In genomic region chr15:97373203-97374084, GRCm38 (mm10) we compare ENCODE assay signal across 7 mouse cellular contexts.
A peak's percentile ranks its signal among the peaks of the same experiment; 100 is the strongest.
DNase-seq lines count a peak whose midpoint lies in the region; ATAC-seq and TF ChIP-seq lines count a peak whose summit lies in the region.

No protein-coding gene starts in this region.

- TF ChIP-seq POLR2A in liver, adult 2 months (IDR thresholded peaks at IDR 0.05; ENCODE audit: extremely low read depth, insufficient read depth, low read length): no peak

- peak overlapping the region; percentile 23 for H3K9ac ChIP-seq in liver, adult 2 months (ENCODE audit: low read depth, low read length)
- H3K9ac ChIP-seq in midbrain, postnatal 0 days (replicated peaks; ENCODE audit: low read length, poor library complexity, severe bottlenecking): no peak overlapping the region

- ATAC-seq in G1E (ENCODE audit: extremely low read depth, insufficient number of reproducible peaks, low FRiP score, poor library complexity, severe bottlenecking): peak; percentile 61
- ATAC-seq in midbrain, postnatal 0 days (ENCODE audit: low FRiP score): no peak

- H3K27ac ChIP-seq in liver, adult 2 months (replicated peaks; ENCODE audit: insufficient read depth, low read depth, low read length): no peak overlapping the region; the same call in 1 of the 2 replicates
- no peak overlapping the region for H3K27ac ChIP-seq in midbrain, postnatal 0 days (ENCODE audit: low read depth, low read length)

- peak overlapping the region; percentile 31; the same call in 1 of the 2 replicates for H3K4me2 ChIP-seq in midbrain, postnatal 0 days (ENCODE audit: low read depth, low read length, poor library complexity, severe bottlenecking)

- peaks cover 2% of the 10 kb centered on the region; the same call in 1 of the 2 replicates for H3K9me3 ChIP-seq in G1E (replicated peaks)
- no peaks in the 10 kb centered on the region for H3K9me3 ChIP-seq in midbrain, postnatal 0 days (ENCODE audit: low read length)

- intact Hi-C loops in heart, postnatal 14 days (cut with DNase I): no loop called here
- intact Hi-C loops in left cerebral cortex, postnatal 25 days (cut with DNase I): no loop called here

- TF ChIP-seq CTCF in G1E (IDR thresholded peaks at IDR 0.05; ENCODE audit: low read depth, low read length): no peak
- TF ChIP-seq CTCF in liver, adult 2 months (IDR thresholded peaks at IDR 0.05; ENCODE audit: low read depth, low read length): no peak
- TF ChIP-seq CTCF in midbrain, postnatal 0 days (IDR thresholded peaks at IDR 0.05): no peak

- H3K36me3 ChIP-seq in G1E (replicated peaks): peaks cover 24% of the 10 kb centered on the region
- H3K36me3 ChIP-seq in liver, adult 2 months (ENCODE audit: control insufficient read depth, insufficient read depth, low read length): no peaks in the 10 kb centered on the region
- H3K36me3 ChIP-seq in midbrain, postnatal 0 days (ENCODE audit: insufficient read depth, low read length): no peaks in the 10 kb centered on the region

- no peaks in the 10 kb centered on the region for H3K27me3 ChIP-seq in G1E (ENCODE audit: insufficient read depth, low read length)
- H3K27me3 ChIP-seq in liver, adult 2 months (ENCODE audit: control insufficient read depth, insufficient read depth, low read length): no peaks in the 10 kb centered on the region
- no peaks in the 10 kb centered on the region for H3K27me3 ChIP-seq in midbrain, postnatal 0 days (ENCODE audit: insufficient read depth, low read length)

- peak overlapping the region; percentile 52; the same call in 1 of the 2 replicates for H3K4me3 ChIP-seq in G1E (ENCODE audit: low read depth, low read length)
- H3K4me3 ChIP-seq in liver, adult 2 months (ENCODE audit: insufficient read depth, low read depth, low read length): peak overlapping the region; percentile 28
- 0 out of 2 replicates have a peak overlapping the region, but pooled peaks have one; percentile 3 for H3K4me3 ChIP-seq in midbrain, postnatal 0 days (ENCODE audit: low read depth, low read length)

- H3K4me1 ChIP-seq in G1E (ENCODE audit: insufficient read depth, low read depth, low read length): peaks cover 76% of the 10 kb centered on the region
- peaks cover 6% of the 10 kb centered on the region; the same call in 1 of the 2 replicates for H3K4me1 ChIP-seq in liver, adult 2 months (ENCODE audit: control insufficient read depth, insufficient read depth, low read length)
- peaks cover 2% of the 10 kb centered on the region; the same call in 1 of the 2 replicates for H3K4me1 ChIP-seq in midbrain, postnatal 0 days (ENCODE audit: insufficient read depth, low read length)

- 17% methylated on average over 25 of the region's 25 CpGs for WGBS in liver, adult 2 months
- 21% methylated on average over 24 of the region's 25 CpGs for WGBS in midbrain, postnatal 0 days

- DNase-seq in G1E (ENCODE audit: low spot score): no peak
- DNase-seq in embryo, embryonic 10.5 days (ENCODE audit: low spot score): peak; percentile 53
- peak; percentile 26 to 39 for DNase-seq in heart, postnatal 14 days
- DNase-seq in liver, adult 2 months (ENCODE audit: extremely low read depth, low read depth, low spot score): peak; percentile 63
- no peak for DNase-seq in midbrain, postnatal 0 days (ENCODE audit: low spot score)
- peak; percentile 69 for DNase-seq in thymus, postnatal 4 days
- no peak for DNase-seq in left cerebral cortex, postnatal 25 days (ENCODE audit: low spot score in 2 of 2)

- no peaks in the 10 kb centered on the region for H3K79me2 ChIP-seq in liver, adult 2 months (ENCODE audit: control insufficient read depth, insufficient read depth, low read length)

Comparison
In these comparisons a context has a peak if more than half of its experiments do, and no peak if none do; other contexts are left out.
1. DNase-seq: peak in embryo, embryonic 10.5 days (single experiment), heart, postnatal 14 days (2 of 2), liver, adult 2 months (single experiment) and thymus, postnatal 4 days (single experiment); none in G1E (single experiment), midbrain, postnatal 0 days (single experiment) and left cerebral cortex, postnatal 25 days (0 of 2).
2. Peak in every context shown above with its lines, with median percentiles within 50 percentile points of each other: H3K4me3 ChIP-seq.